Mouse (Mus musculus): ENCODE results near the gene Pmm2.

- TF ChIP-seq CTCF (IDR thresholded peaks at IDR 0.05; ENCODE audit: low read depth): no peak
- TF ChIP-seq EP300 (IDR thresholded peaks at IDR 0.05; ENCODE audit: low read depth): no peak
Observed at GRCm38 (mm10) chr16:8689979-8690656, 52.6 kb downstream of the Pmm2 start.
